Mouse (Mus musculus) layer of hippocampus, adult 18-20 months (tissue): ENCODE data around the gene Phldb1. TPM values are rescaled to one million over a fixed set of nuclear protein-coding genes. Genes with fewer than 3 reads are reported as not detected.
A peak's percentile ranks its signal among the peaks of the same experiment; 100 is the strongest.
"Not testable (repeated sequence)": the region's sequence is repeated elsewhere in the genome, so short reads cannot be mapped to it uniquely, and the experiment has no call there.

Source experiments
- DNase-seq, 2 experiments: peaks; one replicate each; pipeline ENCODE4 v3.0.0; 2022; ENCODE audit warnings: low spot score in 2 of 2
- total RNA-seq, 2 experiments: library from RNA; stranded (reverse); gene quantifications; 2 replicates each; pipeline ENCODE4 v1.2.3; 2021

The Phldb1 gene
- total RNA-seq, 2 experiments from 2014 or later, result 62.4 to 84.0 TPM

- peak; percentile 28 to 74 for DNase-seq
Measured at GRCm38 (mm10) chr9:44655098-44656066, 79.6 kb downstream of the Phldb1 start.

- DNase-seq, result no peak
Measured at GRCm38 (mm10) chr9:44653896-44654295, 81.1 kb downstream of the Phldb1 start.

GRCm38 (mm10) chr9:44652027-44652426 is 83.0 kb downstream of the Phldb1 start:
- peak; percentile 30 to 77 for DNase-seq

GRCm38 (mm10) chr9:44648881-44649281 is 86.1 kb downstream of the Phldb1 start:
- no peak for DNase-seq

GRCm38 (mm10) chr9:44647656-44648055 is 87.3 kb downstream of the Phldb1 start:
- no peak for DNase-seq

GRCm38 (mm10) chr9:44647026-44647425 is 88.0 kb downstream of the Phldb1 start:
- no peak for DNase-seq

- DNase-seq, result no peak
Measured at GRCm38 (mm10) chr9:44646366-44646765, 88.6 kb downstream of the Phldb1 start.

GRCm38 (mm10) chr9:44645924-44646323 is 89.1 kb downstream of the Phldb1 start:
- DNase-seq, result no peak

- peak in 1 of 2 experiments; percentile 32 for DNase-seq
Measured at GRCm38 (mm10) chr9:44645481-44645880, 89.5 kb downstream of the Phldb1 start.

- no peak for DNase-seq
Measured at GRCm38 (mm10) chr9:44644186-44644585, 90.8 kb downstream of the Phldb1 start.

- no peak for DNase-seq
Measured at GRCm38 (mm10) chr9:44643103-44643502, 91.9 kb downstream of the Phldb1 start.

- DNase-seq, result no peak
Measured at GRCm38 (mm10) chr9:44641616-44642015, 93.4 kb downstream of the Phldb1 start.

GRCm38 (mm10) chr9:44640646-44641357 is 94.2 kb downstream of the Phldb1 start:
- DNase-seq, result no peak

GRCm38 (mm10) chr9:44640028-44640427 is 95.0 kb downstream of the Phldb1 start:
- DNase-seq, result not testable (repeated sequence)

GRCm38 (mm10) chr9:44638726-44639125 is 96.3 kb downstream of the Phldb1 start:
- DNase-seq, result peak; percentile 6 to 15

- peak in 1 of 2 experiments; percentile 41 for DNase-seq
Measured at GRCm38 (mm10) chr9:44637551-44638169, 97.3 kb downstream of the Phldb1 start.

Other genes starting within 250 kb of the Phldb1 start
- gene Cxcr5, start 173.3 kb downstream of the Phldb1 start, total RNA-seq, result not detected
- gene Ddx6, start 130.3 kb downstream of the Phldb1 start, total RNA-seq, result 100 to 1,000 TPM; 145 to 146 TPM
- gene Treh, start 62.0 kb downstream of the Phldb1 start, total RNA-seq, result not detected
- gene Arcn1, start 32.6 kb upstream of the Phldb1 start, total RNA-seq, result 100 to 1,000 TPM in 1 of 2 experiments, 10 to 100 TPM in 1; 97.1 to 103 TPM
- 10 to 100 TPM; 65.2 to 78.9 TPM for gene Ift46, start 32.7 kb upstream of the Phldb1 start, total RNA-seq
- gene Tmem25, start 64.1 kb upstream of the Phldb1 start, total RNA-seq, result 10 to 100 TPM; 49.4 to 54.9 TPM
- gene Ttc36, start 67.9 kb upstream of the Phldb1 start, total RNA-seq, result 1 to 10 TPM in 1 of 2 experiments, not detected in 1; 1.2 TPM
- 10 to 100 TPM; 72.0 to 84.2 TPM for gene Kmt2a, start 146.1 kb upstream of the Phldb1 start, total RNA-seq
- gene Atp5l, start 185.5 kb upstream of the Phldb1 start, total RNA-seq, result 100 to 1,000 TPM; 334 to 337 TPM
- gene Ube4a, start 230.4 kb upstream of the Phldb1 start, total RNA-seq, result 10 to 100 TPM; 67.0 to 73.5 TPM
- not detected for gene Cd3g, start 245.2 kb upstream of the Phldb1 start, total RNA-seq
- gene Cd3d, start 246.6 kb upstream of the Phldb1 start, total RNA-seq, result not detected